Mouse (Mus musculus) thymus, adult 2 months (tissue): ENCODE measurements around the gene Dlgap1. TPM values are rescaled to one million over a fixed set of nuclear protein-coding genes. Genes with fewer than 3 reads are reported as not detected.
"Not testable (repeated sequence)": the region's sequence is repeated elsewhere in the genome, so short reads cannot be mapped to it uniquely, and the experiment has no call there.

Experiments used
- DNase-seq: peaks from one replicate; pipeline ENCODE4 v3.0.0; 2021
- H3K27ac ChIP-seq: fragments of 200-500 bp; 2 replicates; pipeline ENCODE4 v1.5.1; 2012; ENCODE audit warnings: low read length, control low read depth; ENCODE audit not compliant: control insufficient read depth, insufficient read depth
- H3K27me3 ChIP-seq: fragments of 200-500 bp; 2 replicates; pipeline ENCODE4 v1.6.1; 2012; ENCODE audit warnings: mild to moderate bottlenecking, low read length, moderate library complexity, mixed read lengths; ENCODE audit not compliant: control insufficient read depth, insufficient read depth
- H3K36me3 ChIP-seq: fragments of 200-500 bp; 2 replicates; pipeline ENCODE4 v1.6.1; 2012; ENCODE audit warnings: mild to moderate bottlenecking, low read length, moderate library complexity; ENCODE audit not compliant: control insufficient read depth, insufficient read depth
- H3K4me1 ChIP-seq: fragments of 200-500 bp; replicated peaks from 2 replicates; pipeline ENCODE4 v1.6.1; 2012; ENCODE audit warnings: low read length; ENCODE audit not compliant: control insufficient read depth, insufficient read depth
- H3K4me3 ChIP-seq: fragments of 200-500 bp; 2 replicates; pipeline ENCODE4 v1.5.1; 2012; ENCODE audit warnings: mild to moderate bottlenecking, low read length, control low read depth, moderate library complexity; ENCODE audit not compliant: control insufficient read depth, insufficient read depth
- CTCF ChIP-seq: fragments of 200-500 bp; IDR thresholded peaks from 2 replicates; pipeline ENCODE4 v1.5.1; 2012; ENCODE audit warnings: mild to moderate bottlenecking, control low read depth, low read length, moderate library complexity, borderline replicate concordance; ENCODE audit not compliant: control insufficient read depth, poor library complexity, insufficient read depth; ENCODE audit errors: extremely low read depth
- POLR2A ChIP-seq: fragments of 200-500 bp; IDR thresholded peaks from 2 replicates; pipeline ENCODE4 v1.6.1; 2012; ENCODE audit warnings: mild to moderate bottlenecking, low read length, control low read depth, moderate library complexity; ENCODE audit not compliant: control insufficient read depth, poor library complexity, insufficient read depth; ENCODE audit errors: extremely low read depth
- WGBS: fragments of 180-500 bp; shearing (Covaris S2); methylation state at CpG from one replicate; pipeline ENCODE4 v1.1.7; 2018; 5-methylcytosine and 5-hydroxymethylcytosine counted together
- polyA plus RNA-seq: library from polyadenylated mRNA; depleted of rRNA; stranded (reverse); fragments of >200 nt; gene quantifications from 2 replicates; pipeline ENCODE4 v1.2.3, GENCODE M21; 2012

Dlgap1 gene
- polyA plus RNA-seq, 1 experiment, result 0.32 TPM

DNA sequence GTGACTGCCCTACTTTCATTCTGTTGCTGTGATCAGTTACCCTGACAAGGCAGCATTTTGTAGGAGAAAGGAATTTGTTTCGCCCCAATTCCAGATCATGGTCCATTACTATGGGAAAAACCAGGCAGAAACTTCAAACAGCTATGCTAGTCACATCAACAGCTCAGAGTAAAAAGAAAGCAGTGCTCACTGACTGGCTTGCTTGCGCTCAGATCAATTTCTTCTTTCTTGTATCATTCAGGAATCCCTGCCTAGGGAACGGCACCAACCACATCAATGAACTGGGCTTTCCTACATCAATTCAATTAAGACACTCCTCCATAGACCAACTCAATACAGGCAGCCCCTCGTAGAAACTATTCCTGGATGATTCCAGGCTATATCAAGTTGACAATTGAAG, 572.9 kb downstream of the Dlgap1 start:
- TF ChIP-seq CTCF (no peak), POLR2A (no peak)
- Histone ChIP-seq H3K36me3 (no peaks in the 10 kb centered on the region), H3K27ac (no peak overlapping the region), H3K4me1 (no peaks in the 10 kb centered on the region), H3K4me3 (no peak overlapping the region), H3K27me3 (no peaks in the 10 kb centered on the region)
- DNase-seq, result no peak
- WGBS, result 94% methylated on average over 4 of the region's 4 CpGs

- Histone ChIP-seq H3K27me3 (no peaks in the 10 kb centered on the region), H3K27ac (no peak overlapping the region), H3K36me3 (no peaks in the 10 kb centered on the region), H3K4me3 (no peak overlapping the region), H3K4me1 (no peaks in the 10 kb centered on the region)
- no peak for DNase-seq
- WGBS, result 95% methylated on average over 4 of the region's 4 CpGs
- TF ChIP-seq CTCF (no peak), POLR2A (no peak)
Observed at GRCm38 (mm10) chr17:70550793-70551192, 581.9 kb downstream of the Dlgap1 start.

- H3K36me3 ChIP-seq, result no peaks in the 10 kb centered on the region
- no peak overlapping the region for H3K27ac ChIP-seq
- TF ChIP-seq CTCF, result no peak
- no peak for TF ChIP-seq POLR2A
- no peak for DNase-seq
- no peak overlapping the region for H3K4me3 ChIP-seq
- H3K27me3 ChIP-seq, result no peaks in the 10 kb centered on the region
- WGBS, result 86% methylated on average over 7 of the region's 7 CpGs
- no peaks in the 10 kb centered on the region for H3K4me1 ChIP-seq
Observed at GRCm38 (mm10) chr17:70561547-70561946, 592.7 kb downstream of the Dlgap1 start.

DNA sequence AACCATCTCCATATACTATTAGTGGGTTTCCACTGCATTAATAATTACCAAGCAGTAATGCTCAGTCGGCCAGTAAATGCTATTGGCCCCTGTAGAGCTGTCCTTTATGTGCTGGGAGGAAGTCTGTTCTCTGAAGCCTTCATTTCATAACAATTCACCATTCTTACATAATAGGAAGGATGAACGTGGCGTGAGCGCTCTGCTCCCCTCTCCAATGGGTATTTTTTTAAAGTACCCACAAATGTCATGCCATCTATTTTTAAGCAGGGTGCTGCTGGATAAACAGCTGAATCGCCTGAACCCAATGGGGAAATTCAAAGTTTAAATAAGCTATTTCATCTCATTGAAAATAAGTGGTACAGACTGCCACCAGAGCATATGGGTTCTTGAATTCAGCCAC, 602.0 kb downstream of the Dlgap1 start:
- Histone ChIP-seq H3K4me3 (no peak overlapping the region), H3K27me3 (no peaks in the 10 kb centered on the region), H3K27ac (no peak overlapping the region), H3K36me3 (no peaks in the 10 kb centered on the region), H3K4me1 (no peaks in the 10 kb centered on the region)
- TF ChIP-seq POLR2A (no peak), CTCF (no peak)
- no peak for DNase-seq
- 37% methylated on average over 5 of the region's 5 CpGs for WGBS

DNA sequence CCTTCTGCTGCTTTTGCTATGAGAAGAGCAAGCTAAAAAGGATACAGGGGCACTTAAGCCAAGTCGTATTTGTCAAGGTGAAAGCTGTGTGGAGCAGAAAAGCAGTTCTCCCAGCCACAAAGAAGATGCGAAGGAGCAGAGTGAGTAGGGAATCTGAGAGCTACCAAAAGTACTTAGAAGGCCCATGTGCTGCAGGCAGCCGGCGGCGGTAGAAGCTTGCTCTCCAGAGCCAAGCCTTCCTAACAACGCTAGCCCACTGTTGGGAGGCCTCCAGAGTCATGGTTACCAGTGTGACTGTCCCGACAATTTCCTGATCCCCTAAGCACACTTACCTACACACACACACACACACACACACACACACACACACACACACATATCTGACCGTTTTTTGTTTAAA, 614.2 kb downstream of the Dlgap1 start:
- no peak for DNase-seq
- Histone ChIP-seq H3K27ac (no peak overlapping the region), H3K36me3 (no peaks in the 10 kb centered on the region), H3K4me1 (no peaks in the 10 kb centered on the region), H3K4me3 (no peak overlapping the region), H3K27me3 (no peaks in the 10 kb centered on the region)
- TF ChIP-seq CTCF, result no peak
- no peak for TF ChIP-seq POLR2A
- 81% methylated on average over 8 of the region's 8 CpGs for WGBS

GRCm38 (mm10) chr17:70586735-70587425, 618.0 kb downstream of the Dlgap1 start:
- 92% methylated on average over 13 of the region's 13 CpGs for WGBS
- DNase-seq, result no peak
- no peaks in the 10 kb centered on the region for H3K27me3 ChIP-seq
- no peak overlapping the region for H3K27ac ChIP-seq
- H3K36me3 ChIP-seq, result no peaks in the 10 kb centered on the region
- no peak for TF ChIP-seq CTCF
- no peaks in the 10 kb centered on the region for H3K4me1 ChIP-seq
- no peak overlapping the region for H3K4me3 ChIP-seq

- not testable (repeated sequence) for H3K4me3 ChIP-seq, H3K4me1 ChIP-seq, H3K27me3 ChIP-seq, H3K36me3 ChIP-seq, DNase-seq, H3K27ac ChIP-seq
- 86% methylated on average over 2 of the region's 4 CpGs for WGBS
Observed at GRCm38 (mm10) chr17:70587975-70588630, 619.2 kb downstream of the Dlgap1 start.
